Mouse (Mus musculus) heart, embryonic 13.5 days (tissue): ENCODE data around the gene Tgfa. TPM values are rescaled to one million over a fixed set of nuclear protein-coding genes. Genes with fewer than 3 reads are reported as not detected.

Experiments
- ATAC-seq: fragments of 200-750 bp; cut with Nextera tagmentation; 2 replicates; pipeline ENCODE4 v1.8.0; 2017; ENCODE audit warnings: moderate TSS enrichment; ENCODE audit not compliant: insufficient number of reproducible peaks, low FRiP score, low TSS enrichment; ENCODE audit errors: extremely low read depth
- H3K27ac ChIP-seq: fragments of 300-500 bp; sonication (generic); replicated peaks from 2 replicates; pipeline ENCODE4 v1.5.1; 2015; ENCODE audit warnings: moderate library complexity, mild to moderate bottlenecking, inconsistent platforms
- H3K27me3 ChIP-seq: fragments of 300-500 bp; sonication (generic); replicated peaks from 2 replicates; pipeline ENCODE4 v1.6.1; 2015; ENCODE audit warnings: mild to moderate bottlenecking, inconsistent platforms
- H3K36me3 ChIP-seq: fragments of 300-500 bp; sonication (generic); 2 replicates; pipeline ENCODE4 v1.6.1; 2015; ENCODE audit warnings: mild to moderate bottlenecking, inconsistent platforms
- H3K4me1 ChIP-seq: fragments of 300-500 bp; sonication (generic); 2 replicates; pipeline ENCODE4 v1.6.1; 2015; ENCODE audit warnings: inconsistent platforms
- H3K4me2 ChIP-seq: fragments of 300-500 bp; sonication (generic); 2 replicates; pipeline ENCODE4 v1.6.1; 2015; ENCODE audit warnings: inconsistent platforms, mild to moderate bottlenecking, moderate library complexity
- H3K4me3 ChIP-seq: fragments of 300-500 bp; sonication (generic); 2 replicates; pipeline ENCODE4 v1.5.1; 2015; ENCODE audit warnings: moderate library complexity, mild to moderate bottlenecking, inconsistent platforms
- H3K9ac ChIP-seq: fragments of 300-500 bp; sonication (generic); 2 replicates; pipeline ENCODE4 v1.6.1; 2015; ENCODE audit warnings: inconsistent platforms, mild to moderate bottlenecking, moderate library complexity
- H3K9me3 ChIP-seq: fragments of 300-500 bp; sonication (generic); 2 replicates; pipeline ENCODE4 v1.6.1; 2016; ENCODE audit warnings: inconsistent platforms
- WGBS: fragments of 180-500 bp; shearing (Covaris S2); methylation state at CpG from one replicate; pipeline ENCODE4 v1.1.7; 2015; ENCODE audit warnings: mixed read lengths; 5-methylcytosine and 5-hydroxymethylcytosine counted together
- polyA plus RNA-seq: library from polyadenylated mRNA; unstranded; fragments of >200 nt; fragmentation: Nextera tagmentation; extraction: Ambion mirVana; gene quantifications from 2 replicates; pipeline ENCODE4 v1.2.1, GENCODE M21; 2015

The Tgfa gene
- polyA plus RNA-seq, 1 experiment from 2014 or later = 3.2 TPM

- Histone ChIP-seq H3K4me2 (no peak overlapping the region), H3K9ac (no peak overlapping the region), H3K4me3 (no peak overlapping the region), H3K9me3 (no peaks in the 10 kb centered on the region), H3K27me3 (no peaks in the 10 kb centered on the region), H3K36me3 (no peaks in the 10 kb centered on the region), H3K4me1 (peaks cover 5% of the 10 kb centered on the region; the same call in 1 of the 2 replicates), H3K27ac (no peak overlapping the region)
- ATAC-seq = no peak
- 57% methylated on average over 3 of the region's 3 CpGs for WGBS
Observed at GRCm38 (mm10) chr6:86244866-86245265, 49.8 kb downstream of the Tgfa start.

- Histone ChIP-seq H3K9me3 (no peaks in the 10 kb centered on the region), H3K9ac (no peak overlapping the region), H3K27me3 (no peaks in the 10 kb centered on the region), H3K4me1 (peaks cover 5% of the 10 kb centered on the region; the same call in 1 of the 2 replicates), H3K4me2 (no peak overlapping the region), H3K36me3 (no peaks in the 10 kb centered on the region), H3K27ac (no peak overlapping the region), H3K4me3 (no peak overlapping the region)
- 49% methylated on average over 4 of the region's 4 CpGs for WGBS
- ATAC-seq = no peak
Observed at GRCm38 (mm10) chr6:86245965-86246364, 50.9 kb downstream of the Tgfa start.

DNA sequence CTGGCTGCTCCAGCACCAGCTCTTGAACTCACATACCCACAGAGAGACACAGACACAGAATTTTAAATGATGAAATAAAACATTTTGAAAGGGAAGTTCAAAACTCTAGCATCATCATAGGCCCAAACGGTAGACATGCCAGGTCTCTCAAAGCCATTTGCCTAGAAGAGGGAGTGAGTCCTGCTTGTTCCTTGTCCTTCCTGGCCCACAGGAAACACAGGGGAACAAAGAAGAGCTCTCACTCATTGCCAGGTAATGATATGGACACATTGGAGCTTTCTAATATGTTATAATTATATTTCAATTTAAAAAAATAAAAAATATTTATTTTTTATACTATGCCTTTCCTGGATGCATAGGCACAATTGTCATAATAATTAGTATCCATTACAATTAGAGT is 53.5 kb downstream of the Tgfa start:
- Histone ChIP-seq H3K4me1 (peaks cover 15% of the 10 kb centered on the region), H3K4me3 (no peak overlapping the region), H3K27me3 (no peaks in the 10 kb centered on the region), H3K27ac (no peak overlapping the region), H3K9ac (no peak overlapping the region), H3K4me2 (no peak overlapping the region), H3K9me3 (no peaks in the 10 kb centered on the region), H3K36me3 (no peaks in the 10 kb centered on the region)
- 89% methylated on average over 1 of the region's 1 CpGs for WGBS
- no peak for ATAC-seq

DNA sequence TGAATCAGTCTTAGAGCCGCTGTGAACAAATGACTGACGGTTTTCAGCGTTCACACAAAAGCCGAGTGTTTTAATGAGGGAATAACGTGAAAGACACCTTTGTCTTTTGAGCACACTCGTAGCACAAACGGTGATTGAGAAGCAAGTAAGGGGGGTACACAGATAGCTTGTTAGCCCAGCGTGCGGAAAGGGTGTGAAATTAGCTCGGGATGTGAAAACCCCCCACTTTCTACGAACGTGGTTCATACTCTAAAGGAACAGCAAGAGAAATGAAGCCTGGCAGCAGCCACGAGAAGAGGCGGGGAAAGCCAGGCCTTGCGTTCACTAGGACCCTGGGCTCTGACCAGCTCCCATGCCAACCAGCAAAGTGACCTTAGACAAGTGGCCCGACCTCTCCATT is 54.0 kb downstream of the Tgfa start:
- Histone ChIP-seq H3K27ac (no peak overlapping the region), H3K27me3 (no peaks in the 10 kb centered on the region), H3K9ac (no peak overlapping the region), H3K4me2 (no peak overlapping the region), H3K4me3 (no peak overlapping the region), H3K9me3 (no peaks in the 10 kb centered on the region), H3K36me3 (no peaks in the 10 kb centered on the region), H3K4me1 (peaks cover 15% of the 10 kb centered on the region)
- 71% methylated on average over 16 of the region's 16 CpGs for WGBS
- no peak for ATAC-seq

DNA sequence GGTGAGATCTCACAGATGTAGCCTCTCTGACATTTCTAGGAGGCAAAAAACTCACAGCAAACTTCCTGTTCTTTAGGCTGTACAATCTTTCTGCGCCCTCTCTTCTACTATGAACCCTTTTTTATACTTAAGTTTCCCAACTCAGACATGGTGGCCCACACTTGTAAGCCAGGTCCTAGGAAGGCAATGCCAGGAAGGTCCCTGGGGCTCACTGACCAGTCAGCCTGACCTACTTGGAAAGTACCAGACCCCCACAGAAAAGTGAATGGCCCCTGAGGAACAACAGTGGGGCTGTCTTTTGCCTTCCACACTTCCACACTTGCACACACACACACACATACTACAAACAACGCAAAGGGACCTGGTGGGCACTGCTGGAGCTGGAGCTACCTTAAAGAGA is 55.2 kb downstream of the Tgfa start:
- no peak overlapping the region for H3K4me3 ChIP-seq
- ATAC-seq = no peak

GRCm38 (mm10) chr6:86250830-86251229 is 55.8 kb downstream of the Tgfa start:
- ATAC-seq = no peak
- Histone ChIP-seq H3K9ac (no peak overlapping the region), H3K4me1 (peaks cover 14% of the 10 kb centered on the region), H3K27me3 (no peaks in the 10 kb centered on the region), H3K4me3 (no peak overlapping the region), H3K27ac (no peak overlapping the region), H3K4me2 (no peak overlapping the region), H3K36me3 (no peaks in the 10 kb centered on the region), H3K9me3 (no peaks in the 10 kb centered on the region)
- 81% methylated on average over 8 of the region's 8 CpGs for WGBS

More for the DNA sequence above, 55.2 kb downstream of the Tgfa start:
- Histone ChIP-seq H3K27me3 (no peaks in the 10 kb centered on the region), H3K4me2 (no peak overlapping the region), H3K9me3 (no peaks in the 10 kb centered on the region), H3K9ac (no peak overlapping the region), H3K27ac (no peak overlapping the region), H3K4me1 (peaks cover 15% of the 10 kb centered on the region), H3K36me3 (no peaks in the 10 kb centered on the region)
- 76% methylated on average over 2 of the region's 2 CpGs for WGBS

GRCm38 (mm10) chr6:86252176-86253125 is 57.4 kb downstream of the Tgfa start:
- H3K9ac ChIP-seq = no peak overlapping the region
- H3K4me3 ChIP-seq = no peak overlapping the region
- no peak for ATAC-seq
- H3K9me3 ChIP-seq = no peaks in the 10 kb centered on the region
- peaks cover 10% of the 10 kb centered on the region for H3K4me1 ChIP-seq
- no peaks in the 10 kb centered on the region for H3K36me3 ChIP-seq
- H3K4me2 ChIP-seq = no peak overlapping the region
- 55% methylated on average over 10 of the region's 10 CpGs for WGBS
- no peaks in the 10 kb centered on the region for H3K27me3 ChIP-seq
- H3K27ac ChIP-seq = no peak overlapping the region

- H3K4me2 ChIP-seq = no peak overlapping the region
- no peak overlapping the region for H3K9ac ChIP-seq
- peaks cover 17% of the 10 kb centered on the region for H3K4me1 ChIP-seq
- no peaks in the 10 kb centered on the region for H3K27me3 ChIP-seq
- H3K36me3 ChIP-seq = no peaks in the 10 kb centered on the region
- no peak overlapping the region for H3K27ac ChIP-seq
- no peak for ATAC-seq
- 86% methylated on average over 9 of the region's 9 CpGs for WGBS
- no peaks in the 10 kb centered on the region for H3K9me3 ChIP-seq
- no peak overlapping the region for H3K4me3 ChIP-seq
Observed at GRCm38 (mm10) chr6:86255899-86256298, 60.9 kb downstream of the Tgfa start.

DNA sequence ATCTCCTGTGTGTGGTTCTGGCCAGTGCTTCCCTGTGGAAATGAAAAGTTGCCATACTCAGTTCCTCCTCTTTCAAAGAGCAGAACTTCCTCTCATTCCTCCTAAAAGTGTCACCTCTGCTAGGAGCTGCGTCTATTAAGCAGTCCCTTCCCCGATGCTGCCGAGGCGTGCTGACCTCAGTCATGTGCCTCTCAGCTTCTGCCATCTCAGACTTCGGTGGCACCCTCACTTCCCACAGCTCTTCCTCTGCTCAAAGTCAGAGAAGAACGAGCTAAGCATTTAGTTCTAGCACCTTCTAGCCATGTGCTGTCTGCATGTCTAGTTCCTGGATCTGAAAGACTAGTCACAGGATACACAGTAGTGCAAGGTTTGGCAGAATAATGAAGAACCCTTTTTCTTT is 64.2 kb downstream of the Tgfa start:
- H3K36me3 ChIP-seq = no peaks in the 10 kb centered on the region
- no peak for ATAC-seq
- H3K4me2 ChIP-seq = no peak overlapping the region
- H3K27me3 ChIP-seq = no peaks in the 10 kb centered on the region
- H3K27ac ChIP-seq = no peak overlapping the region
- H3K4me3 ChIP-seq = no peak overlapping the region
- no peaks in the 10 kb centered on the region for H3K9me3 ChIP-seq
- WGBS = 77% methylated on average over 6 of the region's 6 CpGs
- H3K9ac ChIP-seq = no peak overlapping the region
- peaks cover 8% of the 10 kb centered on the region for H3K4me1 ChIP-seq

DNA sequence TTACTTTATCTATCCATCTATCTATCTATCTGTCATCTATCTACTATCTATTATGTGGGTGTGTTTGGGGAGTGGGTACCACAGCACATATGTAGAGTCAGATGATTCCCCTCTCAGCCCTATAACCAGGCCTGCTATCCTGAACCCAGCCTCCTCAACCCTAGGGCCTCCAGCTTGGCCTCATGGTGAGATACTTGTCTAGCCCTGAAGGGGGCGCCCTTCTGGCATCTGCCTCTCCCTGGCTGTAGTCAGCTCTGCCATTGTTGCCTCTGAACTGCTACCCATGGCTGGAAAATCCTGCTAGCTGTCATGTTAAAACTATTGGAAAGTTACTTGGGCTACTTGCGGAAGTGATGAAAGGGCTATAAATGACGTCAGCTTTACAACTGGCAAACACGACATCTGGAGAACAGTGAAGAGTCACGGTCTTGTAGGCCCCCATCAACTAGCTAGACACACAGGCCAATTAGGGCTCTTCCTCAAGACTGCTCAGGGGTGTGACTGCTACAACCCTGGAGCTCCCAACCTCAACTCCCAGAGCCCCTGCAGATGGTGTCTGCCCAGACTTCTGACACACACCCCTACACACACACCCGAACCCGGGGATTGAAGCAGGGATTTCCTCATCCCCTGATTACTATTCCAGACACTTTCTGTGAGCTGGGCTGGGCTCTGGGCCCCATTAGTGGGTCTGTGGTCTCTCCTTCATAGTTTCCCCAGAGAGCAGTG is 65.5 kb downstream of the Tgfa start:
- Histone ChIP-seq H3K9ac (no peak overlapping the region), H3K4me3 (no peak overlapping the region), H3K27me3 (no peaks in the 10 kb centered on the region), H3K4me2 (no peak overlapping the region), H3K9me3 (no peaks in the 10 kb centered on the region), H3K4me1 (peaks cover 8% of the 10 kb centered on the region), H3K36me3 (no peaks in the 10 kb centered on the region), H3K27ac (no peak overlapping the region)
- no peak for ATAC-seq
- 48% methylated on average over 7 of the region's 7 CpGs for WGBS

DNA sequence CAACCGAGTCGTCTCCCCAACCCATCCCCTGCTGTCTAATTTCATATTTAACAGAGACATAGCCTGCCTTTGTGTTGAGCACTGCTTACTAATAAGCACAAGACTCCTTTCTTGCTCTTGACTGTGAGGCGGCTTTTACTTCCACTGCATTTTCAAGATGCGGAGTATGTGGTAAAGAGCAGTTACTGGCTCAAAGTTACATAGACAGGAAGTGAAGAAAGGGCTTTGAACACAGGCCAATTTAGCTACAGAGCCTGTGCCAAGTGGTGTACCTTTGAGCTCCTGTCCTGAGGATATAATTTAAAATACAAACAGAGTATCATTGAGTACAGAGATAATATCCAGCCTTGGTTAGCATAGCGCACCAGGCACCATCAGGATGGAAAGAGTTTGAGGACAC is 71.8 kb downstream of the Tgfa start:
- 71% methylated on average over 5 of the region's 5 CpGs for WGBS
- Histone ChIP-seq H3K4me2 (no peak overlapping the region), H3K27me3 (no peaks in the 10 kb centered on the region; the same call in 1 of the 2 replicates), H3K4me3 (no peak overlapping the region), H3K27ac (no peak overlapping the region), H3K9me3 (no peaks in the 10 kb centered on the region), H3K36me3 (no peaks in the 10 kb centered on the region), H3K9ac (no peak overlapping the region), H3K4me1 (peaks cover 16% of the 10 kb centered on the region)
- ATAC-seq = no peak
